Mouse (Mus musculus) C2C12 (cell line): ENCODE data around the gene Map3k3. TPM values are rescaled to one million over a fixed set of nuclear protein-coding genes. Genes with fewer than 3 reads are reported as not detected.

Experiments
- H3K27me3 ChIP-seq: one replicate; pipeline ENCODE4 v1.6.1; 2011; ENCODE audit not compliant: control insufficient read depth, insufficient read depth, insufficient read length
- H3K36me3 ChIP-seq: one replicate; pipeline ENCODE4 v1.6.1; 2011; ENCODE audit not compliant: control insufficient read depth, insufficient read depth
- H3K4me3 ChIP-seq: one replicate; pipeline ENCODE4 v1.5.1; 2011; ENCODE audit warnings: mild to moderate bottlenecking, control low read depth; ENCODE audit not compliant: poor library complexity, insufficient read depth, severe bottlenecking
- H3K79me2 ChIP-seq: one replicate; pipeline ENCODE4 v1.6.1; 2011; ENCODE audit not compliant: control insufficient read depth, insufficient read depth
- H3K79me3 ChIP-seq: one replicate; pipeline ENCODE4 v1.6.1; 2011; ENCODE audit warnings: low read depth, control low read depth
- H3ac ChIP-seq: one replicate; pipeline ENCODE3; 2011; ENCODE audit warnings: low read depth; ENCODE audit not compliant: control insufficient read depth, insufficient read length
- CEBPB ChIP-seq: IDR thresholded peaks from one replicate; pipeline ENCODE4 v1.6.1; 2011; ENCODE audit warnings: low read depth, mild to moderate bottlenecking, control low read depth, moderate library complexity
- CTCF ChIP-seq: IDR thresholded peaks from one replicate; pipeline ENCODE4 v1.5.1; 2011; ENCODE audit not compliant: control insufficient read depth, insufficient read depth, insufficient read length
- FOSL1 ChIP-seq: IDR thresholded peaks from one replicate; pipeline ENCODE4 v1.8.0; 2011; ENCODE audit warnings: mild to moderate bottlenecking, low read length; ENCODE audit not compliant: poor library complexity, insufficient read depth, severe bottlenecking
- MAX ChIP-seq: IDR thresholded peaks from one replicate; pipeline ENCODE4 v1.6.1; 2011; ENCODE audit warnings: mild to moderate bottlenecking, control low read depth
- MYOD1 ChIP-seq: IDR thresholded peaks from one replicate; pipeline ENCODE4 v1.6.1; 2011; ENCODE audit warnings: low read depth; ENCODE audit not compliant: control insufficient read depth, insufficient read length
- MYOG ChIP-seq: IDR thresholded peaks from one replicate; pipeline ENCODE4 v1.6.1; 2011; ENCODE audit not compliant: control insufficient read depth, insufficient read length; ENCODE audit errors: extremely low read depth
- USF1 ChIP-seq: IDR thresholded peaks from one replicate; pipeline ENCODE4 v1.6.1; 2011; ENCODE audit warnings: low read depth, mild to moderate bottlenecking, control low read depth, moderate library complexity
- polyA plus RNA-seq: library from polyadenylated mRNA; unstranded; fragments of >200 nt; fragmentation: generic; extraction: Trizol; gene quantifications from one replicate; pipeline ENCODE4 v1.2.1, GENCODE M21; 2012; ENCODE audit warnings: missing spikeins

Map3k3 gene
- polyA plus RNA-seq, 1 experiment, result 23.1 TPM

GRCm38 (mm10) chr11:106200756-106201155 lies 116.3 kb downstream of the Map3k3 start:
- Histone ChIP-seq H3K79me2 (no peaks in the 10 kb centered on the region), H3K36me3 (peaks cover 89% of the 10 kb centered on the region), H3K4me3 (no peak overlapping the region), H3K79me3 (peaks cover 2% of the 10 kb centered on the region), H3ac (no peak overlapping the region), H3K27me3 (no peaks in the 10 kb centered on the region)
- no peak for TF ChIP-seq MYOD1
- no peak for TF ChIP-seq FOSL1
- TF ChIP-seq CTCF, result no peak
- TF ChIP-seq USF1, result no peak
- TF ChIP-seq MYOG, result no peak
- TF ChIP-seq CEBPB, result no peak
- TF ChIP-seq MAX, result no peak

DNA sequence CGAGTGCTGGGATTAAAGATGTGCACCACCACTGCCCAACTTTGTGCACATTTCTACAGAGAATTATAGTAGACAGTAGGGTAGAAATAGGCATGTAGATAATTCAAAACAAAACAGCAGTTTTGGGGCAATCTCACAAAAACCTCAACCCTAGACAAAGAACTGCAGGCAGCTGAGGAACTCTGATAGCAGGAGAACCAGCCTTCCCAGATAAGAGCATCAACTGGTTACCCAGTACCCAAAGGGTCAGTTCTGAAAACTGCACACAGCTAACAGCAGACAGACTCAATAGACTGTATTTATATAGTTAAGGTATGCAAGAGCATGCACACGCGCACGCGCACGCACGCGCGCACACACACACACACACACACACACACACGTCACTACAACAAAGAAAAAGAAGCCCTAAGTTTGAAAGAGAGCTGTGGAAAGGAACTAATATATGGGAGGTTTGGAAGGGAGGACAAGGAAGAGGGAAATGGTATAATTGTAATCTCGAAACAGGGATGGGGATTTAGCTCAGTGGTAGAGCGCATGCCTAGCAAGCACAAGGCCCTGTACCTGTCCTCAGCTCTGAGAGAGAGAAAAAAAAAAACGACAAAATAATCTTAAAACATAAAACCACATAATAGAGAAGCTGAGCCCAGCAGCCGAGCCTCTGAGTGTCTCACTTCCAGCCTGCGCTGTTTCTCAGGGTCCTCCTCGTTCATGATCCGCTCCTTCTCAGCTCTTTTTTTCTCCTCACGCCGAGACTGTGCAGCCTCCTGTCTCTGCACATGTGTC lies 117.1 kb downstream of the Map3k3 start:
- Histone ChIP-seq H3K27me3 (no peaks in the 10 kb centered on the region), H3K36me3 (peaks cover 94% of the 10 kb centered on the region), H3K79me2 (no peaks in the 10 kb centered on the region), H3K79me3 (peaks cover 2% of the 10 kb centered on the region), H3ac (no peak overlapping the region), H3K4me3 (no peak overlapping the region)
- no peak for TF ChIP-seq CEBPB
- no peak for TF ChIP-seq USF1
- TF ChIP-seq MAX, result no peak
- TF ChIP-seq MYOD1, result no peak
- no peak for TF ChIP-seq MYOG
- TF ChIP-seq CTCF, result no peak
- no peak for TF ChIP-seq FOSL1

- Histone ChIP-seq H3K36me3 (peaks cover 93% of the 10 kb centered on the region), H3ac (no peak within 1 kb of the TSS), H3K27me3 (no peaks in the 10 kb centered on the region), H3K4me3 (no peak within 1 kb of the TSS), H3K79me2 (no peaks in the 10 kb centered on the region), H3K79me3 (peaks cover 2% of the 10 kb centered on the region)
- TF ChIP-seq MAX (no peak), MYOD1 (no peak), MYOG (no peak), CEBPB (no peak), USF1 (no peak)
Observed at GRCm38 (mm10) chr11:106202123-106202465, 117.7 kb downstream of the Map3k3 start, which contains the start of gene Strada. Gene Strada, minus strand, starts transcription at chr11:106202168.

Other genes with a start within 250 kb of the Map3k3 start
- 2.7 TPM for gene Cyb561, start 131.3 kb upstream of the Map3k3 start, polyA plus RNA-seq
- 1.3 TPM for gene Ace, start 116.7 kb upstream of the Map3k3 start, polyA plus RNA-seq
- not detected for gene Ace3, start 89.9 kb upstream of the Map3k3 start, polyA plus RNA-seq
- gene Kcnh6, start 76.5 kb upstream of the Map3k3 start, polyA plus RNA-seq, result not detected
- gene Dcaf7, start 47.7 kb upstream of the Map3k3 start, polyA plus RNA-seq, result 35.2 TPM
- 15.8 TPM for gene Taco1, start 18.6 kb upstream of the Map3k3 start, polyA plus RNA-seq
- gene Gm10840, start 76.2 kb downstream of the Map3k3 start, polyA plus RNA-seq, result not detected
- gene Limd2, start 76.2 kb downstream of the Map3k3 start, polyA plus RNA-seq, result 67.7 TPM
- 21.3 TPM for gene Strada, start 117.6 kb downstream of the Map3k3 start, polyA plus RNA-seq
- 16.6 TPM for gene Ccdc47, start 131.7 kb downstream of the Map3k3 start, polyA plus RNA-seq
- gene Ddx42, start 132.3 kb downstream of the Map3k3 start, polyA plus RNA-seq, result 19.5 TPM
- 48.7 TPM for gene Ftsj3, start 171.5 kb downstream of the Map3k3 start, polyA plus RNA-seq
- 289 TPM for gene Psmc5, start 171.5 kb downstream of the Map3k3 start, polyA plus RNA-seq
- gene Smarcd2, start 188.4 kb downstream of the Map3k3 start, polyA plus RNA-seq, result 49.5 TPM
- gene Tcam1, start 192.1 kb downstream of the Map3k3 start, polyA plus RNA-seq, result 0.15 TPM
- not detected for gene Gh, start 217.3 kb downstream of the Map3k3 start, polyA plus RNA-seq
- gene Cd79b, start 230.1 kb downstream of the Map3k3 start, polyA plus RNA-seq, result not detected